Mouse (Mus musculus) kidney, adult 2 months (tissue): Measurements from ENCODE around the gene Rexo1.

ENCODE experiments used
- CTCF ChIP-seq: fragments of 200-500 bp; conservative IDR thresholded peaks from 2 replicates; pipeline ENCODE4 v1.5.1; 2011; ENCODE audit warnings: low read depth, mild to moderate bottlenecking, control low read depth, low read length, moderate library complexity, mixed read lengths; ENCODE audit not compliant: insufficient read depth, insufficient read length
- POLR2A ChIP-seq: fragments of 200-500 bp; IDR thresholded peaks from one replicate; pipeline ENCODE4 v1.6.1; 2011; ENCODE audit warnings: low read depth, low read length, control low read depth

GRCm38 (mm10) chr10:80585581-80585980 is 24.2 kb upstream of the Rexo1 start:
- no peak for TF ChIP-seq POLR2A
- no peak for TF ChIP-seq CTCF
